Mouse (Mus musculus): ENCODE results near the gene Rab3ip.

GRCm38 (mm10) chr10:116883531-116883930 is 67.0 kb downstream of the Rab3ip start:
- TF ChIP-seq POLR2A (IDR thresholded peaks at IDR 0.05; ENCODE audit: insufficient read length, low read depth) = no peak
- no peak for TF ChIP-seq USF1 (IDR thresholded peaks at IDR 0.05; ENCODE audit: low read depth)
- TF ChIP-seq MAX (IDR thresholded peaks at IDR 0.05; ENCODE audit: low read depth) = no peak
- no peak for TF ChIP-seq CEBPB (IDR thresholded peaks at IDR 0.05; ENCODE audit: insufficient read depth, poor library complexity, severe bottlenecking)
- no peak for TF ChIP-seq E2F4 (IDR thresholded peaks at IDR 0.05; ENCODE audit: insufficient read depth)
- TF ChIP-seq REST (IDR thresholded peaks at IDR 0.05; ENCODE audit: insufficient read depth, insufficient read length) = no peak
